Mouse (Mus musculus): ENCODE measurements around the gene Lrrc75a. TPM values are rescaled to one million over a fixed set of nuclear protein-coding genes. Genes with fewer than 3 reads are reported as not detected.

Lrrc75a gene
- polyA plus RNA-seq (2017; shearing (Covaris generic)), result 1 to 10 TPM; 2.0 to 2.3 TPM

GRCm38 (mm10) chr11:62647661-62648590, at the start of gene Lrrc75a:
Lrrc75a (minus strand) TSS chr11:62648523.

GRCm38 (mm10) chr11:62648591-62649391, 468 bp upstream of the Lrrc75a start, which contains the start of gene Mmgt2:
Mmgt2 (plus strand) TSS chr11:62648664.

GRCm38 (mm10) chr11:62573959-62574702, 74.2 kb downstream of the Lrrc75a start, which contains the start of gene Trpv2:
Trpv2 (plus strand) TSS chr11:62574486.

Other genes with a start within 250 kb of the Lrrc75a start
- gene Pigl, start 190.1 kb downstream of the Lrrc75a start, polyA plus RNA-seq (2017; shearing (Covaris generic)), result 10 to 100 TPM in 1 of 2 experiments, 1 to 10 TPM in 1; 7.6 to 12.4 TPM
- gene Ncor1, start 190.0 kb downstream of the Lrrc75a start, polyA plus RNA-seq (2017; shearing (Covaris generic)), result 100 to 1,000 TPM; 369 to 394 TPM
- 10 to 100 TPM in 1 of 2 experiments, 1 to 10 TPM in 1; 7.8 to 12.4 TPM for gene Cenpv, start 109.3 kb downstream of the Lrrc75a start, polyA plus RNA-seq (2017; shearing (Covaris generic))
- 1,000 to 10,000 TPM; 2,490 to 2,675 TPM for gene Ubb, start 97.4 kb downstream of the Lrrc75a start, polyA plus RNA-seq (2017; shearing (Covaris generic))
- 100 to 1,000 TPM in 1 of 2 experiments, 10 to 100 TPM in 1; 59.7 to 150 TPM for gene Trpv2, start 74.0 kb downstream of the Lrrc75a start, polyA plus RNA-seq (2017; shearing (Covaris generic))
- gene Mmgt2, start 141 bp upstream of the Lrrc75a start, polyA plus RNA-seq (2017; shearing (Covaris generic)), result 10 to 100 TPM; 42.7 to 51.6 TPM
- gene Zfp287, start 83.4 kb upstream of the Lrrc75a start, polyA plus RNA-seq (2017; shearing (Covaris generic)), result 10 to 100 TPM; 15.2 to 31.2 TPM
- not detected for gene Gm10428, start 104.6 kb upstream of the Lrrc75a start, polyA plus RNA-seq (2017; shearing (Covaris generic))
- gene Zfp286, start 140.9 kb upstream of the Lrrc75a start, polyA plus RNA-seq (2017; shearing (Covaris generic)), result 1 to 10 TPM in 1 of 2 experiments, under 1 TPM in 1; 0.98 to 3.0 TPM
- 1 to 10 TPM in 1 of 2 experiments, under 1 TPM in 1; 0.89 to 5.5 TPM for gene Trim16, start 171.7 kb upstream of the Lrrc75a start, polyA plus RNA-seq (2017; shearing (Covaris generic))
- 1 to 10 TPM in 1 of 2 experiments, under 1 TPM in 1; 0.48 to 2.9 TPM for gene Fbxw10, start 198.5 kb upstream of the Lrrc75a start, polyA plus RNA-seq (2017; shearing (Covaris generic))
- 10 to 100 TPM; 35.1 to 42.9 TPM for gene Tvp23b, start 230.9 kb upstream of the Lrrc75a start, polyA plus RNA-seq (2017; shearing (Covaris generic))

Data from activated CD4-positive, CD25-positive, alpha-beta regulatory T cell (primary cell).